Mouse (Mus musculus): ENCODE data around the gene Rngtt. TPM values are rescaled to one million over a fixed set of nuclear protein-coding genes. Genes with fewer than 3 reads are reported as not detected.

Gene Rngtt
- total and polyA plus RNA-seq, 2 experiments from 2014 or later = 8.9 to 10.0 TPM

DNA sequence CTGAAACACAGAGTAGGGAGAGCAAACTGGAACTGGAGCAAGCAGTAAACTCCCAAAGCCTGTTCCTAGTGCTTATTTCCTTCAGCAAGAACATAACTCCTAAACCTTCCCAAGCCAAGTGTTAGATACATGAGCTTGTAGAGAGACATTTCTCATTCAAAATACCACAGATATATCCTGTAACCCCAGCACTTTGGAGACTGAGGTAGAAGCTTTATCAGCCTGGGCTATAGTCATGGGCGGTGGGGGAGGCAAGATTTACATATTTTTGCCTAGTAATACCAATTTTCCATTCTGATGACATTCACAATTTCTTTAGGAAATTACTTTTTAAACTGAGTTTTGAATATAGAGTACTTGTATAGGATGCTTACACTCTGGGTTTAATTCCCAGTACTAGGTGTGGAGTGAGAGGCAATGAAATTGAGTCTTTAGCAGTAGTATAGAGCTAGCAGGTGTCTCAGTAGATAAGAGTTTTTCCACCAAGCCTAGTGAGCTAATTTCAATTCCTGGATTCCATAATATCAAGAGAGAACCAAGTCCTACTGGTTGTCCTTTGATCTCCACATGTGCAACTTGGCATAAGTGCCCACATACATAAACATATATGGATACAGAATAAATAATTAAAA lies 160.7 kb downstream of the Rngtt start:
- 89% methylated on average over 1 of the region's 1 CpGs for WGBS
- TF ChIP-seq CTCF (IDR thresholded peaks at IDR 0.05; ENCODE audit: low read depth) (no peak), EP300 (IDR thresholded peaks at IDR 0.05; ENCODE audit: low read depth) (no peak)
- Histone ChIP-seq H3K4me1 (ENCODE audit: control insufficient read depth, insufficient read depth) (no peaks in the 10 kb centered on the region), H3K9ac (replicated peaks; ENCODE audit: low read depth, low read length) (no peak overlapping the region), H3K4me2 (ENCODE audit: low read depth, low read length) (no peak overlapping the region), H3K27ac (ENCODE audit: low read depth) (no peak overlapping the region), H3K4me3 (ENCODE audit: low read depth, low read length) (no peak overlapping the region), H3K36me3 (replicated peaks; ENCODE audit: control insufficient read depth, insufficient read depth, low read length) (no peaks in the 10 kb centered on the region), H3K9me3 (replicated peaks; ENCODE audit: control insufficient read depth, low read length) (no peaks in the 10 kb centered on the region), H3K27me3 (ENCODE audit: control insufficient read depth, insufficient read depth, low read length) (no peaks in the 10 kb centered on the region)
- no peak for ATAC-seq (ENCODE audit: insufficient read depth, low read depth)
- DNase-seq (ENCODE audit: low spot score) = no peak

DNA sequence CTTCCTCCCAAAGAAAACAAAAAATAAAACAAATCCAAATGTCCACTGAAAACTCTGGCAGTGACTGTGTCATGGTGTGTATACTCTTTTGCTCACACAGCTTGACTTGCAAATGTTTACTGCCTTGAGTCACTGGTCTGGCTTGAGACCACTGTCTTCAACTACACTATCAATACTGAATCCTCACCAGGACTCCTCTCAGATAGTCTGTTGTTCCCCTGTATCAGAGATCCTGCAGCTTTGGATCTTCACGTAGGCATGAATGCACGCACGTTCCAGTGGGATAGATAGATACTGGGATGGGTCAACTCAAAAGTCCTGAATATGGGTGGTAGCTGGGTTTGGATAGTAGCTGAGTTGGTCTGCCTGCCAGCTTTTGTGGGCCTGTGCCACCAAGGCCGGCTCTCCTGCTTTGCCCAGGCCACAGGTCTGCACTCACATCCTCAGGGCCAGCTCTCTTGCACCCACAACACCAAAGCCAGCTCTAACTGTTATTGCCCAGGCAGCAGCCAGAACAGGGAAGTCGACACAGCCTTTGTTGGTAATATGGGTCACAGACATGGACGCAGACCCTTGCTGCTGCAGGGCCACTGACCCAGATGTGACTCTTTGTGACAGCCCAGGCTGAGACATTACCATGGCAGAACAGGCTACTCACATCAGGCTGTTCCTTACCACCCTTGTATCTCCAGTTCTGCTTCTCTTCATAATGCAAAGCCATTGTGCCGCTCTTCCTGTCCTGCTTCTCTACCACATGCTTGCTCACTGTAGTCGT lies 168.1 kb downstream of the Rngtt start:
- H3K9me3 ChIP-seq (replicated peaks; ENCODE audit: control insufficient read depth, low read length) = no peaks in the 10 kb centered on the region
- ATAC-seq (ENCODE audit: insufficient read depth, low read depth) = no peak
- H3K36me3 ChIP-seq (replicated peaks; ENCODE audit: control insufficient read depth, insufficient read depth, low read length) = no peaks in the 10 kb centered on the region
- H3K27me3 ChIP-seq (ENCODE audit: control insufficient read depth, insufficient read depth, low read length) = no peaks in the 10 kb centered on the region
- no peak overlapping the region for H3K4me3 ChIP-seq (ENCODE audit: low read depth, low read length)
- H3K9ac ChIP-seq (replicated peaks; ENCODE audit: low read depth, low read length) = no peak overlapping the region
- 84% methylated on average over 8 of the region's 8 CpGs for WGBS
- H3K4me2 ChIP-seq (ENCODE audit: low read depth, low read length) = no peak overlapping the region
- H3K27ac ChIP-seq (ENCODE audit: low read depth) = no peak overlapping the region
- no peak for DNase-seq (ENCODE audit: low spot score)
- no peaks in the 10 kb centered on the region for H3K4me1 ChIP-seq (ENCODE audit: control insufficient read depth, insufficient read depth)
- TF ChIP-seq CTCF (IDR thresholded peaks at IDR 0.05; ENCODE audit: low read depth) (no peak), EP300 (IDR thresholded peaks at IDR 0.05; ENCODE audit: low read depth) (no peak)

- no peak for ATAC-seq (ENCODE audit: insufficient read depth, low read depth)
- Histone ChIP-seq H3K4me3 (ENCODE audit: low read depth, low read length) (no peak overlapping the region), H3K4me1 (ENCODE audit: control insufficient read depth, insufficient read depth) (no peaks in the 10 kb centered on the region), H3K9me3 (replicated peaks; ENCODE audit: control insufficient read depth, low read length) (no peaks in the 10 kb centered on the region), H3K9ac (replicated peaks; ENCODE audit: low read depth, low read length) (no peak overlapping the region), H3K27me3 (ENCODE audit: control insufficient read depth, insufficient read depth, low read length) (no peaks in the 10 kb centered on the region), H3K36me3 (replicated peaks; ENCODE audit: control insufficient read depth, insufficient read depth, low read length) (no peaks in the 10 kb centered on the region), H3K27ac (ENCODE audit: low read depth) (no peak overlapping the region), H3K4me2 (ENCODE audit: low read depth, low read length) (no peak overlapping the region)
- no peak for DNase-seq (ENCODE audit: low spot score)
- TF ChIP-seq EP300 (IDR thresholded peaks at IDR 0.05; ENCODE audit: low read depth) = no peak
- no peak for TF ChIP-seq CTCF (IDR thresholded peaks at IDR 0.05; ENCODE audit: low read depth)
These were observed 171.6 kb downstream of the Rngtt start for GRCm38 (mm10) chr4:33481721-33482120.

GRCm38 (mm10) chr4:33486050-33486449 lies 175.9 kb downstream of the Rngtt start:
- Histone ChIP-seq H3K9me3 (replicated peaks; ENCODE audit: control insufficient read depth, low read length) (no peaks in the 10 kb centered on the region), H3K9ac (replicated peaks; ENCODE audit: low read depth, low read length) (no peak overlapping the region), H3K4me1 (ENCODE audit: control insufficient read depth, insufficient read depth) (no peaks in the 10 kb centered on the region), H3K4me3 (ENCODE audit: low read depth, low read length) (no peak overlapping the region), H3K36me3 (replicated peaks; ENCODE audit: control insufficient read depth, insufficient read depth, low read length) (no peaks in the 10 kb centered on the region), H3K4me2 (ENCODE audit: low read depth, low read length) (no peak overlapping the region), H3K27me3 (ENCODE audit: control insufficient read depth, insufficient read depth, low read length) (no peaks in the 10 kb centered on the region), H3K27ac (ENCODE audit: low read depth) (no peak overlapping the region)
- no peak for TF ChIP-seq EP300 (IDR thresholded peaks at IDR 0.05; ENCODE audit: low read depth)
- TF ChIP-seq CTCF (IDR thresholded peaks at IDR 0.05; ENCODE audit: low read depth) = no peak
- WGBS = 70% methylated on average over 1 of the region's 1 CpGs
- ATAC-seq (ENCODE audit: insufficient read depth, low read depth) (no peak), DNase-seq (ENCODE audit: low spot score) (no peak)

DNA sequence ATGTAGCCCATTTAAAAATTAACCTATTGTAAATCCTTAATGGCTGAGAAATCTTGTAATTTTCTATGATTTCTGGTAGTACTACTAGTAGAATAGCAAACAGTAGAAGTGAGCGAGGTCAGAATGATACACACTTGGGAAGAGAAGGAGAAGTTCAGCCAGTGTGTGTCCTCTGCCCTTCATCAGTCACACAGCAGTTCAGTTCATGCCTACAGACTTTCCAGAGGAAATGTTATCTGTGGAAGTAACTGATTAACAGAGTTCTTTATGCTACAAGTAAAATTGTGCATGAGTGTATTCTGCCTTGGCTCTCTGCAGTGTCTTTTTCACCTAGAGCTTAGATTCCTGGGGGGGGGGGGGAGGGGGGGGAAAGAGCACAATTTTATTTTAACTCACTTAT lies 181.0 kb downstream of the Rngtt start:
- ATAC-seq (ENCODE audit: insufficient read depth, low read depth) = no peak
- DNase-seq (ENCODE audit: low spot score) = no peak
- H3K27ac ChIP-seq (ENCODE audit: low read depth) = no peak overlapping the region
- no peaks in the 10 kb centered on the region for H3K27me3 ChIP-seq (ENCODE audit: control insufficient read depth, insufficient read depth, low read length)
- H3K4me3 ChIP-seq (ENCODE audit: low read depth, low read length) = no peak overlapping the region
- no peaks in the 10 kb centered on the region for H3K4me1 ChIP-seq (ENCODE audit: control insufficient read depth, insufficient read depth)
- no peaks in the 10 kb centered on the region for H3K36me3 ChIP-seq (replicated peaks; ENCODE audit: control insufficient read depth, insufficient read depth, low read length)
- TF ChIP-seq EP300 (IDR thresholded peaks at IDR 0.05; ENCODE audit: low read depth) (no peak), CTCF (IDR thresholded peaks at IDR 0.05; ENCODE audit: low read depth) (no peak)
- WGBS = 50% methylated on average over 1 of the region's 1 CpGs
- 0 out of 2 replicates have a peak, but pooled peaks cover 3% of the 10 kb centered on the region for H3K9me3 ChIP-seq (replicated peaks; ENCODE audit: control insufficient read depth, low read length)
- no peak overlapping the region for H3K9ac ChIP-seq (replicated peaks; ENCODE audit: low read depth, low read length)
- H3K4me2 ChIP-seq (ENCODE audit: low read depth, low read length) = no peak overlapping the region
